Mouse (Mus musculus) left cerebral cortex, adult 8-10 months (tissue): ENCODE measurements around the gene Isca1. TPM values are rescaled to one million over a fixed set of nuclear protein-coding genes. Genes with fewer than 3 reads are reported as not detected.
A peak's percentile ranks its signal among the peaks of the same experiment; 100 is the strongest.
"Not testable (repeated sequence)": the region's sequence is repeated elsewhere in the genome, so short reads cannot be mapped to it uniquely, and the experiment has no call there.

Source experiments
- DNase-seq, 2 experiments: peaks; one replicate each; pipeline ENCODE4 v3.0.0; 2022; ENCODE audit warnings: low spot score in 2 of 2
- total RNA-seq, 4 experiments: library from RNA; stranded (reverse); gene quantifications; 2 replicates each; pipeline ENCODE4 v1.2.4; 2022

The Isca1 gene
- total RNA-seq = 100 to 1,000 TPM; 134 to 159 (median 150) TPM

- peak; percentile 99 for DNase-seq
These were observed at the start of gene Isca1 for GRCm38 (mm10) chr13:59769296-59770163. TSS of gene Isca1 (minus strand) at chr13:59769810.

GRCm38 (mm10) chr13:59817352-59817751 lies 47.7 kb upstream of the Isca1 start:
- no peak for DNase-seq

- DNase-seq = no peak
These were observed 44.5 kb upstream of the Isca1 start for GRCm38 (mm10) chr13:59814109-59814591.

- DNase-seq = no peak
These were observed 42.0 kb upstream of the Isca1 start for GRCm38 (mm10) chr13:59811581-59811980.

GRCm38 (mm10) chr13:59801000-59801399 lies 31.4 kb upstream of the Isca1 start:
- DNase-seq = no peak

GRCm38 (mm10) chr13:59800077-59800476 lies 30.5 kb upstream of the Isca1 start:
- no peak for DNase-seq

GRCm38 (mm10) chr13:59798306-59798705 lies 28.7 kb upstream of the Isca1 start:
- DNase-seq = no peak

- DNase-seq = no peak
These were observed 26.8 kb upstream of the Isca1 start for GRCm38 (mm10) chr13:59796466-59796848.

- no peak for DNase-seq
These were observed 26.3 kb upstream of the Isca1 start for GRCm38 (mm10) chr13:59795807-59796465.

GRCm38 (mm10) chr13:59794786-59795185 lies 25.2 kb upstream of the Isca1 start:
- no peak for DNase-seq

GRCm38 (mm10) chr13:59782145-59782544 lies 12.5 kb upstream of the Isca1 start, which contains the start of gene Gm49354:
TSS of gene Gm49354 (minus strand) at chr13:59782245.
- no peak for DNase-seq

GRCm38 (mm10) chr13:59779744-59780264 lies 10.2 kb upstream of the Isca1 start:
- DNase-seq = not testable (repeated sequence)

- DNase-seq = no peak
These were observed 9.6 kb upstream of the Isca1 start for GRCm38 (mm10) chr13:59779213-59779612.

GRCm38 (mm10) chr13:59775168-59775567 lies 5.6 kb upstream of the Isca1 start:
- DNase-seq = no peak

- DNase-seq = peak in 1 of 2 experiments; percentile 52
These were observed 1.6 kb upstream of the Isca1 start for GRCm38 (mm10) chr13:59771257-59771656.

- DNase-seq = no peak
These were observed 1.2 kb upstream of the Isca1 start for GRCm38 (mm10) chr13:59770847-59771246.

- peak; percentile 76 to 87 for DNase-seq
These were observed 553 bp upstream of the Isca1 start for GRCm38 (mm10) chr13:59770164-59770562.

- DNase-seq = peak in 1 of 2 experiments; percentile 16
These were observed 1.1 kb downstream of the Isca1 start for GRCm38 (mm10) chr13:59768531-59768930.

- DNase-seq = no peak
These were observed 2.7 kb downstream of the Isca1 start for GRCm38 (mm10) chr13:59766786-59767515.

- DNase-seq = no peak
These were observed 6.8 kb downstream of the Isca1 start for GRCm38 (mm10) chr13:59762791-59763190.

- no peak for DNase-seq
These were observed 12.7 kb downstream of the Isca1 start for GRCm38 (mm10) chr13:59756906-59757305.
